Mouse (Mus musculus): ENCODE results near the gene Sept8. TPM values are rescaled to one million over a fixed set of nuclear protein-coding genes. Genes with fewer than 3 reads are reported as not detected.

The Sept8 gene
- 100 to 1,000 TPM; 253 to 267 TPM for total RNA-seq (2021)
- long read RNA-seq, experiment 1, full-length matches to known transcripts = 153 of 276 reads
- long read RNA-seq, experiment 1, partial matches to known transcripts = 14 of 276 reads
- long read RNA-seq, experiment 1, other reads (novel, unspliced or antisense) = 109 of 276 reads
- long read RNA-seq, experiment 2, full-length matches to known transcripts = 132 of 242 reads
- long read RNA-seq, experiment 2, partial matches to known transcripts = 8 of 242 reads
- long read RNA-seq, experiment 2, other reads (novel, unspliced or antisense) = 102 of 242 reads

DNA sequence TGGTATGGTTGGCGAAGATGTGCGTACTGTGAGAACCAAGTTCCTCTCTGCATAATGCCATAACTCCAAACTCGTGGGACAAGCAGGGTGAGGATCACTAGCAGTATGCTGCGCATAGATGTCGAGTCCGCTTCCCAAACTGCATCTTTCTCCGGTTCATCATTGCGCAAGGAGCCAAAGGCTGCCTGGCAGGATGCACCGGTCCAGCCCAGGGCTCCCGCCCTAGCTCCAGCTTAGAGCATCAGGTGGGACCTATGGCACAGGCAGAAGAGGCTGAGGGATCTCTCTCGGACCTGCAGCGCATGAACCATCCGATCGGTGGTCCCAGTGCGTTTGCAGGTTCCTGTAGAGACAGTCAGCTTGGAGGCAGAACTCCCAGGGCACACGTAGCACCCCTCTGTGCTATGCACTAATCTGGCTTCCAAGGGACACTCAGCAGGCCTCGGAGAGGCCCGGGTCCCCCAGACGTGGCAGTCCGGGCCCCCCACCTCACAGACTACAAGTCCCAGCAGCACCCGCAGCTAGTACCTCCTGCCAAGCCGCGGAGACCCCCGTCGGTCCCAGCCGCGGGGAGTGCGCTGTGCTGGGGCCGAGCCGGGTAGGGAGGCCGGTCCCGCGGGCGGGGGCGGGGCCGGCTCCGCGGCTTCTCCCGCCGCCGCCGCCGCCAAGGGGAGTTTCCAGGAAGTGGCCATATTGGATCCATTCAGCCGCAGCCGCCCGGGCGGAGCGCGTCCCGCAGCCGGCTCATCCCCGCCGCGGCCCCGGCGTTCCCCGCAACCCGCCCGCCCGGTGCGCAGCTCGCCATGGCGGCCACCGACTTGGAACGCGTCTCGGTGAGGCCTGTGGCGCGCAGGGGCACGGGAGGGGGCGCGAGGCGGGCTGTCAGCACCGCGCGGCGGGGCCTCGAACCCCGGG, at the start of gene Sept8:
TSS of gene Sept8 (plus strand) at position 51 of the 915 bp plus-strand sequence.
- intact Hi-C loops (cut with DNase I) = loop anchor here (2.0 kb wide), 1 partner anchor 49 kb away; the partner anchor contains the start of gene Gm9837

DNA sequence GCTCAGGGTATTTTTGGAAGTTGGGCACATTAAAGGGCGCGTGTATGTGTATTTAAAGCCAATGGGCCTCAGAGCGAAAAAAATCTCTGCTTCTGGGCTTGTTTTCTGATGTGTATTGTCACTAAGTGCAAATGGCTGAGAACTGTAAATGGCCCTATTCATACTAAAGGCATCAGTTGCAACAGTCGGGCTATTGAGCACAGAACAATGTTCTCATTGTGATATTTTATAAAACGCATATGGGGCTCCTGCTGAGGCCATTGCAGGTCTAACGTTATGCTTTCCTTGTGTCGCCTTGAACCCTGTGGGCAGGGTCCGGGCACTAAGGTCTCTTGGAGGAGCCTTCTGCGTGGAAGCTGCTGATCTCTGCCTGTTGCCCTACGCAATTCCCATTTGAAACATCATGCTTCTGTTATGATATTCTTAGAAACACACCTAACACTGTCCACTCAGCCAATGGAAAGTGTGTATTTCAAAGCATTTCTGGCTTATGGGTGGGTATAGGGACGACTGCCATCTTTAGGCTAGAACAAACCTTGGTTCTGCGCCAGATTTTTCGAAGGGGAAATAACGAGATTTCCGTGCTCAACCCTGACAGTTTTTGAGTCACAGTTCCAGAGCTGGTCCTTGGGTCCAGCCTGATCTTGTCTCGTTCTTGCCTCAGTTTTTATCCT, 49.6 kb upstream of the Sept8 start:
- intact Hi-C loops (cut with DNase I) = loop anchor here (5.0 kb wide), 2 partner anchors 37 to 268 kb away; partner anchors contain the start of genes Gdf9 and Uqcrq

More for the DNA sequence above, at the start of gene Sept8:
- DNase-seq (ENCODE audit: low spot score in 2 of 2) = peak in 1 of 2 experiments; percentile 66

DNA sequence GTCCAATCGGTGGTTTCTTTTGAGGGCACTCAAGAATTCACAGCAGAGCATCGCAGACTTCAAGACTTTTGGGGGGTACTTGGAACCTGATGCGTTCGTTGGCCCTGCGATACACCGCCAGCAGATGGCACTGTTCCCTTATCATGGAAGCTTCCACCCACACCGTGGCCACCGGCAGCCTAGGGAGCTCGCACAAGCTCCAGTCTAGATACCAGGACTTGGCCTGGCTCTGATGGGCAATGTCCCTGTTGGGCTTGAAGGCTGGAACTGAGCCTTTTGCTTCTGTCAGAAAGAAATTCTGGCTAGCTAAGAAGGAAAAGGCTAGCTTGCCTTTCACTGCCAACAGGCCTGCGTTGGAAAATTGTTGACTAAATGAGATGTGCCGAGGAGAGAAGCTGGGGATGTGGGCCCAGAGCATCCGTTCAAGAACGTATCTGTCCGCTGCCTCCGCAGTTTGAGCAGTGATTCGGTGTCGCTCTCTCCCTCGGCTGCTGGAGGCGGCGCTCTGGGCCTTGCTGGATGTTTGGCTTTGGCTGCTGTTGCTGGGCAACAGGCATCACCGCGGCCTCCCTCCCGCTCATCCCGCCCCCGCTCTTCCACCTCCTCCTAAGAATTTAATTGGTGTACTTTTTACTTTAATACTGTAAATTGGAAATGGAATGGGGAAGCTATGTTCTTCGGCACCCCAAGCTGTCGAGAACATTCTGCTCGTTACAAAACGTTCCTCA, 48.9 kb upstream of the Sept8 start, which contains the start of gene Gm9837:
TSS of gene Gm9837 (minus strand) at position 512 of the 728 bp plus-strand sequence.
- intact Hi-C loops (cut with DNase I) = loop anchor here (2.0 to 5.0 kb wide), 4 partner anchors 38 to 267 kb away; partner anchors contain the start of genes Gdf9 and Uqcrq
- DNase-seq (ENCODE audit: low spot score in 2 of 2) = peak; percentile 96 to 97

More for the DNA sequence above, 49.6 kb upstream of the Sept8 start:
- peak in 1 of 2 experiments; percentile 89 for DNase-seq (ENCODE audit: low spot score in 2 of 2)

- intact Hi-C loops (cut with DNase I) = no loop called here
- no peak for DNase-seq (ENCODE audit: low spot score in 2 of 2)
Observed at GRCm38 (mm10) chr11:53472709-53473108, 46.3 kb upstream of the Sept8 start.

- intact Hi-C loops (cut with DNase I) = no loop called here
- DNase-seq (ENCODE audit: low spot score in 2 of 2) = peak in 1 of 2 experiments; percentile 40
Observed at GRCm38 (mm10) chr11:53475620-53476019, 43.4 kb upstream of the Sept8 start.

DNA sequence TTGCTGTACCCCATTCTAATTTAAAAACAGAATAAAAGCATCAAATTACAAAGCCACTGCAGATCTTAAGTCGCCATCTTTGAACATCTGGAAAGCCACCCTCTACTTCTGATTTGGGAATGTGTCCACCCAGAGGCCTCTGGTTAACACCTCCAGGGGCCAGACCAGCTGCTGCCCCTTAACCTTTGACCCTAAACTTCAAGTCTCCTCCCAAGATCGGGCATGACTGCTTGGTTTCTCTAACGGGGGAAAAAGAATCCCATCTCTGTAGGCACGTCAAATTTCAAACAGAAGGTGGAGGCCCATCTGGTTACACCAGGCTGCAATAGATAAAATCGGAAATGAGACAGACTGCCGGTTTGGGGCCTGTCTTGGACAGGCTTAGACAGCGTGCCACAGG, 41.2 kb upstream of the Sept8 start:
- no peak for DNase-seq (ENCODE audit: low spot score in 2 of 2)
- intact Hi-C loops (cut with DNase I) = no loop called here

- intact Hi-C loops (cut with DNase I) = no loop called here
- peak in 1 of 2 experiments; percentile 45 for DNase-seq (ENCODE audit: low spot score in 2 of 2)
Observed at GRCm38 (mm10) chr11:53478383-53479170, 40.5 kb upstream of the Sept8 start.

- DNase-seq (ENCODE audit: low spot score in 2 of 2) = peak in 1 of 2 experiments; percentile 45
Observed at GRCm38 (mm10) chr11:53479171-53479782, 39.8 kb upstream of the Sept8 start.

DNA sequence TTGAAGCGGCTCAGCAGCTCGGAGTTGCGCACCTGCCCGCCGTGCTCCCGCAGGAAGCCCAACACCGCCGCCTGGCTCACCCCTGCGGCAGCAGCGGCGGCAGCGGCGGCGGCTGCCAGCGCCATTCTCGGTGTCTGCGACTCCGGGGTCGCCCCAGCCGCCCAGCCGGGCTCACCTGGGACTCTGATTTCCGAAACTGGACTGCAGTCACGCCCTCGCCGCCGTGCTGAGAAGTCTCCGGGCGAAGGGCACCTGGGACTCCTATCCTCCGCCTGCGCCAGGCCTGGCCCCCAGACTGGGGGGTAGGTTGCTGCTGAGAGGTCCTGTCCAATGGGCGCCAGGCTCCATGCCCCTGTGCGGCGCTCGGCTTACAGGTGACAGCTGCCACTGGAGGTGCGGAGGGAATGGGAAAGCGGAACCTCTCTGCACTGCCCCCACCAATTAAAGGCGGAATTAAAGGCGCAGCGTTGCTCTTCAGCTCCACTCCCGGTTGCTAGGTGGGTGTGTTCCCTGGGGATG, 39.2 kb upstream of the Sept8 start, which contains the start of the genes Gm9945 and Sowaha:
TSS of gene Gm9945 (plus strand) at position 384 of the 519 bp plus-strand sequence.
TSS of gene Sowaha (minus strand) at position 492 of the 519 bp plus-strand sequence.
- DNase-seq (ENCODE audit: low spot score in 2 of 2) = peak; percentile 72 to 78
- intact Hi-C loops (cut with DNase I) = no loop called here

More at GRCm38 (mm10) chr11:53479171-53479782, 39.8 kb upstream of the Sept8 start:
- intact Hi-C loops (cut with DNase I) = no loop called here

DNA sequence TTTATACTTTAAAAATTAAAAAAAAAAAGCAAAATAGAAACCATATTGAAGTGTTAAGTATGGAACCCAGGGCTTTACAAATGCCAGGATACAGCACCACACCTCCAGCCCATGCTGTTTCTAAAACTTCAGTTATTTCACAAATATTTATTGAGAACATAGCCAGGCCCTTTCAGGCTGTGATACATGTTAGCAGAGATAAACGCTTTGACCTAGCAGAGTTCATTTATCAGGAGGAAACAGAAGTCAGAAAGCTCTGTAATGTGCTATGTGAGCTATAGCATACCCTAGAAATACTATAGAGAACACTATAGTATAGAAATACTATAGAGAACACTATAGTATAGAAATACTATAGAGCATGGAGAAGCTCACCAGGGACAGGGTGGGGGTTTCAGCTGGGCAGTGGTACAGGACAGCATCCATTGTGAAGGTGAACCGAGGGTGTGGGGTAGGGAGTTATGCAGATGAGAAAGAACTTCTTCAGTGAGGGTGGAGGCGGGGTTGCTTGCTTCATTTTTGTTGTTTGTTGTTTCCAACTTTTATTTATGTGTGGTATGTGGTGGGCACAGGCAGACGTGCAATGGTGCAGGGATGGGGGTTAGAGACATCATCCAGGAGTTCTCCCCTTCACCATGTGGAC, 37.8 kb upstream of the Sept8 start:
- DNase-seq (ENCODE audit: low spot score in 2 of 2) = no peak
- intact Hi-C loops (cut with DNase I) = no loop called here

GRCm38 (mm10) chr11:53483159-53483891, 35.7 kb upstream of the Sept8 start:
- no peak for DNase-seq (ENCODE audit: low spot score in 2 of 2)
- intact Hi-C loops (cut with DNase I) = no loop called here

- DNase-seq (ENCODE audit: low spot score in 2 of 2) = no peak
- intact Hi-C loops (cut with DNase I) = no loop called here
Observed at GRCm38 (mm10) chr11:53485719-53486118, 33.3 kb upstream of the Sept8 start.

- DNase-seq (ENCODE audit: low spot score in 2 of 2) = no peak
- intact Hi-C loops (cut with DNase I) = no loop called here
Observed at GRCm38 (mm10) chr11:53486351-53486750, 32.7 kb upstream of the Sept8 start.

DNA sequence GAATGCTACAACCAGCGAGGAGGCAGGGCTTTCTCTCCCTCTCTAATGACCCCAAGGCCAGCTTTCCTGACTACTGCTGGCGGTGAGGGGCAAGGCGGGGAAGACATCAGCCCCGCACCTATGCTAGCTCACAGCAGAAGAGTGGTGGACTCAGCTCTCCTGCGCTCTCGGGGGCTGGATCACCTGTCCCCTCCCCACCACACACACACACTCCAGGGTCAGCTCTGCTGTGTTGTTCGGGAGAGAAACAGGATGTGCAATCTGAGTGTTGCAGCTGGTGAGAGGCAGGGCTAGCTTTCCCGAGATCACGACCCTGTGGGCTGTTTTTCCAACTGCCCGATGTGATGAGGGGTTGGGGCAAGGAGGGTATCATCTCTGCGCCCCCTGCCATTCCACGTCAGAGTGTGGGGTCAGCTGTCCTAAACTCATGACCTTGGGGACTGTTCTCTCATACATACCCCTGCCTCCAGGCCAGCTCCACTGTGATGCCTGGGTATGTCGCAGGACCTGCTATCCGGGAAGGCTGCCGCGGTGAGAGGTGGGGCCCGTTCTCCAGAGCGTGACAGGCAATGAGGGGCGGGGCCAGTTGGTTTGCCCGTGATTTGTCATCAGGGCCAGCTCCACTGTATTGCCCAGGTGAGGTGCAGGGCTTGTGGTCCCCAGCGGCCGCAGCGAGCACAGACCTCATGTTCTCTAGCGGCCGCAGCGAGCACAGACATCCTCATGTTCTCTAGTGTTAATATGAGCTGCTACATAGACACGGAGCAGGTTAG, 32.0 kb upstream of the Sept8 start:
- intact Hi-C loops (cut with DNase I) = no loop called here
- no peak for DNase-seq (ENCODE audit: low spot score in 2 of 2)

DNA sequence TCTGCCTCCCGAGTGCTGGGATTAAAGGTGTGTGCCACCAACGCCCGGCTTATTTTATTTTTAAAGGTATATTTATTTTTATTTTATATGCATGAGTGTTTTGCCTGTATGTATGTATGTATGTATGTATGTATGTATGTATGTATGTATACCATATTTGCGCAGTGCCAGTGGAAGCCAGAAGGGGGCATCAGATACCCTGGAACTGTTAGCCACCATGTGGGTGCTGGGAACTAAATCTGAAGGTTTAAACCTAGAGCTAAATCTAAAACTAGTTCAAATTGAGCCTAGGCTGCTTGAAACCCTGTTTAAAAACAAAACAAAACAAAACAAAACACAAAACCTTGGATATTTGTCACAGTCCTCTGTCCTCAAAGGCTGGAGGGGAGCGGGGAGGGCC, 30.1 kb upstream of the Sept8 start:
- intact Hi-C loops (cut with DNase I) = no loop called here

More for the DNA sequence above, 30.1 kb upstream of the Sept8 start:
- DNase-seq (ENCODE audit: low spot score in 2 of 2) = no peak
